Mouse (Mus musculus) lung, postnatal 14 days (tissue): ENCODE results near the gene Scn4a.
"Not testable (repeated sequence)": the region's sequence is repeated elsewhere in the genome, so short reads cannot be mapped to it uniquely, and the experiment has no call there.

Experiments
- DNase-seq: peaks from one replicate; pipeline ENCODE4 v3.0.0; 2021

The Scn4a gene

GRCm38 (mm10) chr11:106355382-106356128, 2.5 kb upstream of the Scn4a start:
- DNase-seq = peak; percentile 43

- DNase-seq = no peak
These were observed 1.1 kb upstream of the Scn4a start for GRCm38 (mm10) chr11:106354181-106354580.

- no peak for DNase-seq
These were observed 1.1 kb downstream of the Scn4a start for GRCm38 (mm10) chr11:106351941-106352340.

GRCm38 (mm10) chr11:106351253-106351652, 1.8 kb downstream of the Scn4a start:
- no peak for DNase-seq

- no peak for DNase-seq
These were observed 2.2 kb downstream of the Scn4a start for GRCm38 (mm10) chr11:106350853-106351252.

- no peak for DNase-seq
These were observed 3.3 kb downstream of the Scn4a start for GRCm38 (mm10) chr11:106349772-106350171.

- no peak for DNase-seq
These were observed 8.2 kb downstream of the Scn4a start for GRCm38 (mm10) chr11:106344910-106345309.

- no peak for DNase-seq
These were observed 12.0 kb downstream of the Scn4a start for GRCm38 (mm10) chr11:106340990-106341520.

GRCm38 (mm10) chr11:106339323-106339722, 13.8 kb downstream of the Scn4a start:
- DNase-seq = not testable (repeated sequence)

- DNase-seq = no peak
These were observed 14.2 kb downstream of the Scn4a start for GRCm38 (mm10) chr11:106338870-106339269.

GRCm38 (mm10) chr11:106338029-106338428, 15.1 kb downstream of the Scn4a start:
- DNase-seq = no peak

- no peak for DNase-seq
These were observed 19.0 kb downstream of the Scn4a start for GRCm38 (mm10) chr11:106334066-106334465.

GRCm38 (mm10) chr11:106332458-106332857, 20.6 kb downstream of the Scn4a start:
- DNase-seq = no peak

GRCm38 (mm10) chr11:106329682-106330081, 23.4 kb downstream of the Scn4a start:
- DNase-seq = peak; percentile 61

GRCm38 (mm10) chr11:106329128-106329527, 24.0 kb downstream of the Scn4a start:
- no peak for DNase-seq

GRCm38 (mm10) chr11:106328521-106328920, 24.6 kb downstream of the Scn4a start:
- no peak for DNase-seq

GRCm38 (mm10) chr11:106326475-106326874, 26.6 kb downstream of the Scn4a start:
- no peak for DNase-seq

GRCm38 (mm10) chr11:106325566-106326206, 27.4 kb downstream of the Scn4a start:
- peak; percentile 83 for DNase-seq

GRCm38 (mm10) chr11:106324858-106325257, 28.2 kb downstream of the Scn4a start:
- DNase-seq = no peak

GRCm38 (mm10) chr11:106318406-106319366, 34.4 kb downstream of the Scn4a start:
- DNase-seq = no peak

GRCm38 (mm10) chr11:106317801-106318200, 35.3 kb downstream of the Scn4a start:
- no peak for DNase-seq

- DNase-seq = no peak
These were observed 36.7 kb downstream of the Scn4a start for GRCm38 (mm10) chr11:106316416-106316815.

- no peak for DNase-seq
These were observed 38.7 kb downstream of the Scn4a start, which contains the start of gene Cd79b for GRCm38 (mm10) chr11:106314333-106314812. TSS of gene Cd79b (minus strand) at chr11:106314762.
